Mouse (Mus musculus): ENCODE results near the gene Ica1.

The Ica1 gene

GRCm38 (mm10) chr6:8691199-8691975 is 86.9 kb downstream of the Ica1 start:
- DNase-seq (ENCODE audit: extremely low read depth, low read depth) = peak; percentile 78

GRCm38 (mm10) chr6:8690441-8690840 is 87.8 kb downstream of the Ica1 start:
- no peak for DNase-seq (ENCODE audit: extremely low read depth, low read depth)

- DNase-seq (ENCODE audit: extremely low read depth, low read depth) = peak; percentile 49
Observed at GRCm38 (mm10) chr6:8686678-8687580, 91.4 kb downstream of the Ica1 start.

- DNase-seq (ENCODE audit: extremely low read depth, low read depth) = no peak
Observed at GRCm38 (mm10) chr6:8683379-8683778, 94.9 kb downstream of the Ica1 start.

- no peak for DNase-seq (ENCODE audit: extremely low read depth, low read depth)
Observed at GRCm38 (mm10) chr6:8680931-8681330, 97.4 kb downstream of the Ica1 start.

- no peak for DNase-seq (ENCODE audit: extremely low read depth, low read depth)
Observed at GRCm38 (mm10) chr6:8673013-8673412, 105.3 kb downstream of the Ica1 start.

- no peak for DNase-seq (ENCODE audit: extremely low read depth, low read depth)
Observed at GRCm38 (mm10) chr6:8669343-8669742, 108.9 kb downstream of the Ica1 start.

- no peak for DNase-seq (ENCODE audit: extremely low read depth, low read depth)
Observed at GRCm38 (mm10) chr6:8668013-8668811, 110.1 kb downstream of the Ica1 start.

GRCm38 (mm10) chr6:8665786-8666185 is 112.5 kb downstream of the Ica1 start:
- DNase-seq (ENCODE audit: extremely low read depth, low read depth) = no peak

- DNase-seq (ENCODE audit: extremely low read depth, low read depth) = no peak
Observed at GRCm38 (mm10) chr6:8664956-8665355, 113.3 kb downstream of the Ica1 start.

GRCm38 (mm10) chr6:8663092-8663740 is 115.1 kb downstream of the Ica1 start:
- DNase-seq (ENCODE audit: extremely low read depth, low read depth) = no peak

GRCm38 (mm10) chr6:8661404-8661803 is 116.9 kb downstream of the Ica1 start:
- no peak for DNase-seq (ENCODE audit: extremely low read depth, low read depth)

GRCm38 (mm10) chr6:8660076-8660475 is 118.2 kb downstream of the Ica1 start:
- no peak for DNase-seq (ENCODE audit: extremely low read depth, low read depth)

- no peak for DNase-seq (ENCODE audit: extremely low read depth, low read depth)
Observed at GRCm38 (mm10) chr6:8659194-8659959, 118.9 kb downstream of the Ica1 start.

GRCm38 (mm10) chr6:8658431-8658830 is 119.9 kb downstream of the Ica1 start:
- DNase-seq (ENCODE audit: extremely low read depth, low read depth) = no peak

- DNase-seq (ENCODE audit: extremely low read depth, low read depth) = no peak
Observed at GRCm38 (mm10) chr6:8657459-8657858, 120.8 kb downstream of the Ica1 start.

- DNase-seq (ENCODE audit: extremely low read depth, low read depth) = no peak
Observed at GRCm38 (mm10) chr6:8655454-8655853, 122.8 kb downstream of the Ica1 start.

GRCm38 (mm10) chr6:8650413-8650812 is 127.9 kb downstream of the Ica1 start:
- DNase-seq (ENCODE audit: extremely low read depth, low read depth) = peak; percentile 69

- DNase-seq (ENCODE audit: extremely low read depth, low read depth) = no peak
Observed at GRCm38 (mm10) chr6:8649295-8649865, 128.9 kb downstream of the Ica1 start.

All from MEL-GATA-1-ER (cell line).